Mouse (Mus musculus) retina, postnatal 1 day (tissue): ENCODE results near the gene Sec23ip.
"Not testable (repeated sequence)": the region's sequence is repeated elsewhere in the genome, so short reads cannot be mapped to it uniquely, and the experiment has no call there.

Experiments used
- DNase-seq: peaks from one replicate; pipeline ENCODE4 v3.0.0-alpha.2; 2012

Sec23ip gene

DNA sequence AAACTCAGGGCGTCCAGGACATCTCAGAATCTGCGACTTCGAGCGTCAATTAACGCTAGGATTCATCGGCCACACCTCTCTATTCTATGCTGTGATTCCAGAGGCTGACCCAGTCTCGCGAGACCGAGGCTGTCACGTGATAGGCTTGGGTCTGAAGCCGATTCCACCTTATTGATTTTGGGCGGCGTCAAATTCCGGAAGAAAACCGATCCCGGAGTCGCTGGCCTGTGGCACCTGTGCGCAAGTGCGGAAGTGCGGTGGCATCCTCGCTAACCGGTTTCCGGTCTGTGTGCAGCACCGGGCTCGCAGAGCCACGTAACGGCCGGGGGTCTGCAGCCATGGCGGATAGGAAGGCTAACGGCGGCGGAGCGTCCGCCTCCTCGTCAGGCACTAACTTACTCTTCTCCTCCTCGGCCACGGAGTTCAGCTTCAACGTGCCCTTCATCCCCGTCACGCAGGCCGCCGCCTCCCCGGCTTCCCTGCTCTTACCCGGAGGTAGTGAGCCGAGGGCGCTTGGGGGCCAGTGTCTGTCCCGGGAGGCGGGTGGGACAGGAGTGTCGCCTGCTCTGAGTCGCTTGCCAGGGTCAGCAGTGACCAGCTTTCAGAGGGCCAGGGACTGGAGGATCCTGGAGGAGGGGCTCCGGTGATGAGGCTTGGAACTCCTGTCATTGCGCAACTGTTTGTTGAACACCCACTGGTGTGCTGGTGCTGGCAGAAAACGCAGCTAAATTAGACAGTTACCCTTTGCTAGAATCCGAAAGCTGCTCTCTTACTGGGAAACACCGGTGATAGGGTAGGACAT, at the start of gene Sec23ip:
Sec23ip (plus strand) TSS at position 260 of the 802 bp plus-strand sequence.
- peak; percentile 99 for DNase-seq

DNA sequence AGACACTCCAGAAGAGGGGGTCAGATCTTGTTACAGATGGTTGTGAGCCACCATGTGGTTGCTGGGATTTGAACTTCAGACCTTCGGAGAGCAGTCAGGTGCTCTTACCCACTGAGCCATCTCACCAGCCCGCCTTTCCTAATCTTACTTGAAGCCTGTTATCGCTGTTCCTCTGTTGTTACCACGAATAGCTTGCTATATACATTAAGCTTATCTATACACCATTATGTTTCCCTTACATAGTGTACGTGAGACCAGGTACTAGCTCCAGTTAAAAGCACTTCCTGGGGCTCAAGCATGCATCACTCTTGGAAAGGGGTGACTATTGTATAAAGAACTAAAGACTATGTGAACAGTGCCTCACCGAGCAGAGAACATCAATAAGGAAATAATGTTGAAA, 44.8 kb upstream of the Sec23ip start:
- not testable (repeated sequence) for DNase-seq

DNA sequence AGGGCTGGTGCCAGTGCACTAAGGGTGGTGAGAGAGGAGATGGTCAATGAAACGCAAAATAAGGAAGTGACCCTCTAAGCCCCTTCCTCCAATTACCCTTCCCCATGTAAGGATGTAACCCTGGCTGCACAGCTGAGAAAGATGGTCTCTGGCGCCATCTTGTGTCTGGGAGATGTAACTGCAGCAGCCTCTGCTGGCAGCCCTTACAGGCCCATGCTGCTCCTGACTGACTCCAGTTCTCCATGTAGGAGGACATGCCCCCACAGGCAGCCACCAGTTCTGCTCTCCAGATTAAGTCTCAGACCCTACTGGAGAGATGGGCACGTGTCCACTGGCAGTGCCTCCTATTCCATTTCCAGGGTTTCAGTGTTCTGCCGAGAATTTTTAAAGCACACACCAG, 39.0 kb upstream of the Sec23ip start:
- DNase-seq = peak; percentile 78

DNA sequence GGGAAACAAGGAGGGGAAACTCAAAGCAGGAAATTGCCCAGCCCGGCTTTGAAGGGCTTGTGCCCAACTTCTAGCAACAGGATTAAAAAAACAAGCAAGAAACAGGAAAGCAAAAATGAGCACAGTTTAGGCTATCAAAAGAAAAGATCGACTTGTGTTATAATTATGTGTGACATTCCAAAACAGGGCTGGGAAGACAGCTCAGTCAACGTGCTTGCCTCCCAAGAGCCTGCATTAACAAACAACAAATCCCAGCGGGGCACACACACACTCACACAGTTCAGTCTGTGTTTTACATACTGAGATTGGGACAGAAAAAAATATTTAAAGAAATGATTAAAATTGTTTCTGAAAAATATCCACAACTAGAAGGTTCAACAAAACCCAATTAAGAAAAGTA, 26.8 kb upstream of the Sec23ip start:
- no peak for DNase-seq

DNA sequence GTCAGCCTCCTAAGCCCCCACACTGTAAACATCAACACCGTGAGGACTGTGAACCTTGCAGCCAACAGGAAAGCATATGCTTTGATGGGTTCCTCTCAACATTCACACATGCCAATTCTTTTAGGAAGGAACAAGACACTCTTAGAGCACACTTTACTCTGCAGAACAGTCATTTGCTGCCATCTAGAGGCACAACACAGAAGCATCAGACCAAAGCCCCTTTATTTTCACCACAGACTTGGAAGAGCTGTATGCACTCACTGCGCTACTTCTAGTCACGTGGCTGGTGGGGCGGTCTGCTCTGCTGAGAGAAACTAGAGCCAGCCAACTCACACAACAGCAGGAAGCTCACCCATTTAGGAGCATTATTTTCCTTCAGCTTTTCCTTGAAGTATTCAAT, 20.0 kb upstream of the Sec23ip start:
- peak; percentile 81 for DNase-seq

DNA sequence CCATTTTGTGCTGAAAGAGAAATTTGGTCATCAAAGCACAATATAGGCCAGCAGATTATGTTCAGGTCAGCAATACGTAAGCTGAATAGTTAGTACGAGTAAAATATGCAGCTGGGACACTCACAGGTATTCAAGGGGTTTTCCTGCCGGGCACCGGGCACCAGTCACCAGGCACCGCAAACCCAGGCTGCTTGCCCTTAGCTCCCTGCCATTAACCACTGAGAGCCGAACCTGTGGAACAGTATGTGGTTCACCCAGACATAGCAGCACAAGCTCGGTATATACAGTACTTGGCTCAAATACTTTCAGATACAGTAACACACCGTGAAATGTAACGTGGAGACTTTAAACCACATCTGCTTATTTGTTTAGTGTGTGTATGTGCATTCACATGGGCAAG, 19.6 kb upstream of the Sec23ip start:
- DNase-seq = no peak

DNA sequence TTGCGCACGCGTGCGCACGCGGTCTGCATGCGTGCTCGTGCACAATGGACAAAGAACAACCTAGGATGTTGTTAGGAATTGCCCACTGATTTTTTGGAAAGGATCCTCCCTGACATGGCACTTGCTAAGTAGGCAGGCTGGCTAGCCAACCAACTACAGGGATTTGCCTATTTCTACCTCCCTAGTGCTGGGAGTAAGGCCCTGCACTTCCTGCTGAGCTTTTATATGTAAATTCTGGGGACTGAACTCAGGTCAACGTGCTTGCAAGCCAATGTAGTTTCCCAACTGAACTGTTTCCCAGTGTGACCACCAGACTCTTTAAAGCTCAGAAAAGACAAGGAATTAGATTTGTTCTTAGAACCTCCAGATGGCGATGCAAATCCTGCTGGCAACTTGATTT, 17.7 kb upstream of the Sec23ip start:
- DNase-seq = no peak

DNA sequence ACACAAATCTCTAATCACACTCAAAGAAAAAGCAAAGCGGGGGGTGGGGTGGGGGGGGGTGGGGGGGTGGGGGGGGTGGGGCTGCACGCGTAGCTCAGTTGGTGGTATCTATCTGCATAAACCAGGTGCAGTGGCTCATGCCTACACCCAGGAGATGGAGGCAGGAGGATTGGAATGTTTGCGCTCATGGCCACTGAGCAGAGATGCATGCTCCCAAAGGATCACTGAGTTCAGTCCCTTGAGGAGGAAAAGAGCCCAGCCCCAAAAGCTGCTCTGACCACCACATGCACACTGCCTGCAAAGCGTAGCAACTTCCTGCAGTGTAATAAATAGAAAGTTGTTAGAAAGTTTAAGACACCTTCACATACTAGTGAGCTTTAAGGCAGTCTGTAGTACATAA, 17.0 kb upstream of the Sec23ip start:
- DNase-seq = no peak

DNA sequence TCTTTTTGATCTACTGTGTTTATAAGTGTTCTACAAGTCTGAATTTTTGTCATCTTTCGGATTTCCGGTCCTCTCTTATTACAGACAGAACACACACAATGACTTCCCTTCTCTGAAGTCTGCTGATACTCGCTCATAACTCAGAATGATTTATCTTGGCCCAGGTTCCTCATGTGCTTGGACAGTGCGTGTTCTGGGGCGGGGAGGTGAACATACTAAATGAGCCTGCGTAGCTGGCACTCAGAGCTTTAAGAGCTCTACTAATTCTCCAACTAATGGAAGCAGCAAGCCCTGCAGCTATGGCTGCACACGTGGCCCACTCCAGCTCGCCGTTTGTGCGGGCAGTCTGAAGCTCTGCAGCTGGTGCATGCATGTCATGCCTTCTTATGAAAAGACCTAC, 16.0 kb upstream of the Sec23ip start:
- no peak for DNase-seq

DNA sequence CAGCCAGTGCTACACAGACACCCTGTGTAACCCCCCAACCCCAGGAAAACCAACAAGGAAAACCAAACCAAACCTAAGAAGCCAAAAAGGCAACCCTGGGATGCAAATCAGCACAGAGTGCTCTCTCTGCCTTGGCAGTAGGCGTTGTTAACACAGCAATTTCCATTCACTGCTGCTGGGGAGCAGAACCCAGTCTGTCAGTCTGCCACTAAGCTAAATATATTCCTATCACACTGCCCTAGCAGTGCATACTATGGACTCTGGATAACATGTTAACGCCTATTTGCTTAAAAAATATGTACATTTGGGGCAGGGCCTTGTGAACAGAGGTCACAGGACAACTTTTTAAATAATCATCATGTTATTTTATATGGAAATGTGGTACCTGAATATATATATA, 13.2 kb upstream of the Sec23ip start:
- DNase-seq = no peak

DNA sequence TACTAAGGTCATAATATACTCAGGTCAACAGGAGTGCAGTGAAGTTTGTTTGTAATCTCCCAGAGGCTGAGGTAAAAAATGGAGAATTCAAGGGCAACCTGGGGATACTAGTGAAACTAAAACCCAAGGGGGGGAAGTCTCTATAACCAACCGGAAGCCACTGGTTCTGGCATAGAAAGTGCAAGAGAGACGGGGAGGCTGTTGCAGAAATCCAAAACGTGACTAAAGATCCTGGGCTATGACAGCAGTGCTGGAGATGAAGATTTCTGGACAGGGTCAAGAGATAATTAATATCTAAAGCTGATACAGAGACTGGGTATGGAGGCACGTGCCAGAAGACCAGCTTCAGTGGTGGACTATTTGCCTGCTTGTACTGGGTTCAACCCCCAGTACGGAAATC, 6.7 kb upstream of the Sec23ip start:
- DNase-seq = no peak

DNA sequence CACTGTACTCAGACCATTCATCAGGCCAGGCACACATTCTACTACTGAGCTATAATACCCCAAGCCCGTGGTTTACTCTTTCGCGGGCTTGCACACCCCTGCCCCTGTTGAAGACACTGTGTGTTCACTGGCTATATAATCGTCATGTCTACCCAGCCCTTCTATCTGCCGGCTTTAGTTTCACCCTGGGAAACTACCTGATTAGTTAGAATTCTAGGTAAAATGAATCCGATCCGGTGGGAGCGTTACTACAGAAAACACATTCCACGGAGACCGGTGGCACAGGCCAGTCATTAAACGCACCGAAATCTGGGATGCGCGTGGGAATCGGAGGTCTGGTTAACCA, 5.7 kb upstream of the Sec23ip start:
- DNase-seq = no peak

DNA sequence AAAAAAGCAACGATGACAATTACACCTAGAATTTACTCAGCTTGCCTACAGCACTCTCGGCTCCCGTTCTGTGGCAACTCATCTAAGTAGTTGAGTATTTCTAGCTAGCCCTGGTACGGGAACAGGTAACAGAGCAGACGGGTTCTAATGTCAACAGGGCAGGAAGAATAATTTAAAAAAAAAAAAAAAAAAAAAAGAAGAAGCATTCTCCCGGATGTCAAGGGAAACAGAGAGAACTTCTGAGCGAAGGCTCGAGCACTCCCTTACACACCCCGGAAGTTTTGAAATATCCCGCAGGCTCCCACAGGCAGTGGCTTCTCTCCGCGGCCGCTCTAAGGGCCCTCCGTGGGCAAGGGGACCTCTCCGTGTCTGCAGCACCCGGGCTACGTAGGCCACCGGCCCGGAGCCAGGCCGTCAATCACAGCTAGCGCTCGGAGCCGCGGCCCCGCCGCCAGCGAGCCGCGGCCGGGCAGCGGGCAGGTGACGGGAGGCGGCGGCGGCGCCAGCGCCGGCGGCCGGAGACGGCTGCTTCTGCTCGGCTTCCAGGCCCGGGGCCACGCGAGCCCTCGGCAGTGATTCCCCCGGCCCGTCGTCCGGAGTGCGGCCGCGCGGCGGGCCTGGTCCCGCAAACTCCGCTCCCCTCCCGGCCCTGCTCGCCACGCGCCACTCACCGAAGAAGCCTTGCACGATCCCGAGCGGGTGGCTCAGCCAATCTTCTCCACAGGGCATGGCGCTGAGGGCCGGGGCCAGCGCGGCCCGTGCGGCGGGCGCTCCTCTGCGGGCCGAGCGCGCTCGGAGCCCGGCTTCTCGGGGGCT, 5.1 kb upstream of the Sec23ip start:
- peak; percentile 34 for DNase-seq

DNA sequence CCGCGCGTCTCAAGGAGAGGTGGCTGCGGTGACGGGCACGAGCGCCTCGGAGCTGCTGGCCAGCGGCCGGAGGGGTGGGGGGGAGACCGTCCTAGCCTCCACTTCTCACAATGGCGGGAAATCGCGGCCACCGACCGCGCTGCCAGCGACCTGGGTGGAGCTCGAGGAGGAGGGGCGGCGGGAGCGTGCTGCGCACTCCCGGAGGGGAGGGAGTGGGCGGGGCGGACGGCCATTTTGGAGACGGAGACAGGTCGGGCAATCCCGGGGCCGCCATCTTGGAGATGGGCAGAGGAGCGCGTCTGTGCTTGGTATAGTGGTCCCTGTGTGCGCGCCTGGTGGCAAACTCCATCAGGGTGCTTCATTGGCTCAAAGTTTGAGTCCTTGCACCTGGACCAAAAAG, 4.4 kb upstream of the Sec23ip start, which contains the start of gene Mcmbp:
Mcmbp (minus strand) TSS at position 162 of the 400 bp plus-strand sequence.
- DNase-seq = peak; percentile 97

DNA sequence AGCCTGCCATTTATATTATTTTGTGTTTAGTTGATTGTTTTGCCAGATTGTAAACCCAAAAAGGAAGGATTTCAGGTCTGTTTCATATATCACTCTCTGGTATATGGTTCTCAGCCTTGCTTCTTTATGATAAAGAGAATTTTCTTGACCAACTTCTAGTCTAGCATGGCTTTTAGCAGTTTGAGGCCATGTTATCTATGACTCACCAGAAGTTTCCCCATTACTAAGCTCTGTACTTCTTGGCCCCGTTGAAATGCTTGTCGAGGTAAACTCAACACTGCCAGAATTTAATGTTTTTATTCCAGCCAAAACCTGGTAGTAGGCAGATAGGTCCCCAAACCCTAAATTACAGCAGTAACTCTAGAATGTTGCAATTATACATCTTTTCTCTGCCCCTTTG, 845 bp upstream of the Sec23ip start:
- no peak for DNase-seq

DNA sequence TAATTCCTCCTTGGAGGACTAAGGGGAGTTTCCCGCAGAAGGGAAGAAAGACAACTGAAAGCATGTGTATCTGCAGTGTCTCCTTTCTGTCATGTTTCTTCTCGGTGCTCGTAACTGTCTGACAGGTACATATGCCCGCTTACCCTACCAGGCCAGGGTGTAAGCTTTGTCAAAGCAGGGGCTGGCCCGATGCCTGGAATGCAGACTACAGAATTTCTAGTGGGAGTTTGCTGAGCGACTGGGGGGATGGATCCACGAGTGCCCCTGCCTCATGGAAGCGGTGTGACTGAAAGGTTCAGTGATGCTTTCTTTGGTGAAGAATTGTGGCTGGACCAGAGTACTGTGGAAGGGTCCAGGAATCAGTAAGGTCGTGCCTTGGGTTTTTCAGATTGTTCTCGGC, 1.4 kb downstream of the Sec23ip start:
- no peak for DNase-seq

DNA sequence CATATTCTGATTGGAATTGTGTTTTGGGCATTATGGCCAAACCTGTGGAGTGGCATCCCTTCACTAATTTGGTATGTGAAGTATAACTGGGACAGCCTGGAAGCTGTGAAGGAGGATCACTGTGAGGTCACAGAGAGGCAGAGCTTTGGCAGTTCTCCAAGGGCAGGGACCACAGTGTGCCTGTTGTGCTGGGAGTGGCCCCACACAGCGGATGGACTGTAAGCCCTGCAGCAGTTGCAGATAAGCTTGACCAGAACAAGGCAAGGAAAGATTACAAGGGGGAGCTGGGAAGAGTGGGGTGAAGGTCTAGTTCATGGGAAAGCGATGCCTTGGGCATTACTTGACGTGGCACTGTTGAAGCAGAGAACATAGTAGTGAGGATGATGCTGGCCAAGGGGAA, 4.0 kb downstream of the Sec23ip start:
- peak; percentile 84 for DNase-seq

DNA sequence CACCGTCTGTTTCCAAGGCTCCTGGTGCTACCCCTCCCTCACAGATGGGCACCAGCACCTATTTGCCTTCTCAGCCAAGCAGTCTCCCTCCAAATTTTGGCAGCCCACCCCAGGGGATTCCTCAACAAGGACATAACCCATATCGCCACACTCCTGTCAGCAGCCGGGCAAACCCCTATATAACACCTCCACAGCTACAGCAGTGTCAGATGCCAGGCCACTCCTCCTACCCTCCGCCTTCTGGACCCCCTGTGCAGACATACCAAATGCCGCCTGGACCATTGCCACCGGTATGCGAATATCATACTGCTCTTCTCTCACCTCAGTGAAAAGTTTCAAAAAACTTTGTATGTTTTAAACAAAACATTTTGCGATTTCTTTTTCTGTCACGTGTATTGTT, 5.6 kb downstream of the Sec23ip start:
- DNase-seq = no peak

DNA sequence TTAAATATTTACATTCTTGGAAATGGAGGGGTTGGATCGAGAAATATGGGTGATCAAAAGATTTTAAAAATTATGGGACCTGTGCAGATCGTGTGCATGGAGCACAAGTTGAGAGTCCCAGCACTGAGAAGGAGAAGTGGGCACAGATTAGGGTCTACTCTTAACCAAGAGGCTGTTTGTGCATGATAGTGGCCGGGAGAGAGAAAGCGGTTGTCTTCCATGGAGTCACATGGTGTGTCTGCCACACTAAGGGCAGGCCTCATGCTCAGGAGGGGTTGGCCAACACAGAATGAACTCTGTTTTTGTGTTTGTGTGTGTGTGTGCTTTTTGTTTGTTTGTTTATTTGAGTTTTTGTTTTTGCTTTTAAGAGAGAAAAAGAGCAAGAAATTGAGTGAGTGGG, 7.3 kb downstream of the Sec23ip start:
- DNase-seq = no peak

DNA sequence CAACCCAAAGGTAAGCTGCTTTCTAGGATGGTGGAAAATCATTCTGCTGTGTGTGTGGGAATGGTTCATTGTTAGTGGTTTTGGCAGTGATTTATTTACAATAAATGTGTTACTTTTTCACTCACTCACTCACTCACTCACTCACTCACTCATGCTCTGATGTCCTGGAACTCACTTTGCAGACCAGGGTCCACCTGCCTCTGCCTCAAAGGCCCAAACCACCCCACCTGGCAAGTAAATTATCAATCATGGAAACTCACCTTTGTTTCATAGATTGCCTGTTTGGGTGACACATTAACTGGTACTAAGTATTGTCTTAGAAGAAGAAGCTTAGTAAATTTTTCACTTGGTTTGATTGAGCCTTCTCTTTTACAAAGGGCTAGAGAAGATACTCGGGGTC, 10.7 kb downstream of the Sec23ip start:
- no peak for DNase-seq

DNA sequence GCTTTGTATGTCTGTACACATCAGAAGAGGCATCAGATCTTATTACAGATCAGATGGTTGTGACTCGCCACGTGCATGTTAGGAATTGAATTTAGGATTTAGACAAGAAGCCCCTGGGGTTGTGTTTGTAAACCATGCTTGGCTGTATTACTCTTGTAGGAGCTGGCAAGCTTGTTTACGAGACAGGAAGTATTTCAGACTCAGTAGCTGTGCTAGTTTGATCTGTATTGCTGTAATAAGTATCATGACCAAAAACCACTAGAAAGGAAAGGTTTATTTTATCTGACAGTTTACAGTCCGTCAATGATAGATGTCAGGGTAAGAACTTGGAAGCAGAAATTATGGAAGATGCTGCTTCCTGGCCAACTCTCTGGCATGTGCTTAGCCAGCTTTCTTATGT, 14.2 kb downstream of the Sec23ip start:
- no peak for DNase-seq

DNA sequence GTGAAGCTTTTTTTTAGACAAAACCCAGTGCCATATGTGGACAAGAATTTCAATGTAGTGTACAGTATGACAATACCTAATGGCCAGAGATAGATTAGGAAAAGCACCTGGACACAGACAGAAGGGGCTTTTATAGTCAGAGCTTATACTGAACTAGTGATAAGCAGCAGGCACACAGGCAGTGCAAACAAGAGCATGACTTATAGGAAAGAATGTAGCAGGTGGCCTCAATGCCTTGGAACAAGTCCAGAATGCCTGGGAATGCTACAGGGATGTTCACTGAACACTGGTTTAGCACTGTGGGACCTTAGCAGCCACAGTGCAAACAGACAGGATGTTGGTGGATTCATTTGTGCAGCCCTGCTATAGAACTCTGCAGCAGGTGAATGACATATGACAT, 22.0 kb downstream of the Sec23ip start:
- no peak for DNase-seq

DNA sequence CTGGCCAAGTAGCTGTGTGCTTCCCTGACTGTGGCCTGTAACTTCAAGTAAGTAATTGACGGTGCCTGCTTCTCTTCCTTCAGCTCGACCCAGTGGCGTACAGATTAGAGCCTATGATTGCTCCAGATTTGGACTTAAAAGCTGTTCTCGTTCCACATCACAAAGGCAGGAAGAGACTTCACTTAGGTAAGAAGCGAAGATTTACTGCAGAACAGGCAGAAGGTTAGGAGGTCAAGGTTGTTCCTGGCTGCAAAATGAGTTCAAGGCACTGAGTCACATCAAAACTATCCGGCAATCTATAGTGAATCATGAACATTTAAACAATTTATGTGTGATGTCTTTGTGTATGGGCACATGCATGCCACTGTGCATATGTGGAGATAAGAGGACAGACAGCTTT, 32.5 kb downstream of the Sec23ip start:
- DNase-seq = no peak

DNA sequence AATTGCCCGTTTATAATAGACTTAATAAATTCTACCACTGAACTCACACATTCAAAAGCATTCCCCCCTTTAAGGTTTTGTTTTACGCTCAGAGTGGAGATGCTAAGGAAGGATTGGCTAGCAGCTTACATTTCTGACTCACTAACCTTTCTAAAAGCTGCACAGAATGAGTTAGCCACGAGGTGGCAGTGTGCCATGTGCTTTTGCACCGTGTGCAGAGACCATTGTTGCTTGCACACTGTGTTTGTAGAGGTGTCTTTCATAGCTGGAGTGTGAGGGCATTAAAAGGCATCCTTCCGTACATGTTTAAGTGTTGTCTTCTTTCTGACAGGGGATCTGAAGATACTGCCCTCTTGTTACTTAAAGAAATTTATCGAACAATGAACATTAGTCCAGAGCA, 34.6 kb downstream of the Sec23ip start:
- DNase-seq = peak; percentile 80
